Mouse (Mus musculus) neural tube, embryonic 13.5 days (tissue): Measurements from ENCODE around the gene Chml. TPM values are rescaled to one million over a fixed set of nuclear protein-coding genes. Genes with fewer than 3 reads are reported as not detected.

Experiments
- ATAC-seq: fragments of 200-750 bp; cut with Nextera tagmentation; 2 replicates; pipeline ENCODE4 v1.8.0; 2017; ENCODE audit warnings: low read depth, mild to moderate bottlenecking, moderate TSS enrichment, moderate library complexity
- H3K27ac ChIP-seq: fragments of 300-500 bp; sonication (generic); replicated peaks from 2 replicates; pipeline ENCODE4 v1.5.1; 2015; ENCODE audit warnings: moderate library complexity, mild to moderate bottlenecking, inconsistent platforms
- H3K27me3 ChIP-seq: fragments of 300-500 bp; sonication (generic); 2 replicates; pipeline ENCODE4 v1.6.1; 2015; ENCODE audit warnings: mild to moderate bottlenecking, inconsistent platforms
- H3K36me3 ChIP-seq: fragments of 300-500 bp; sonication (generic); 2 replicates; pipeline ENCODE4 v1.6.1; 2015; ENCODE audit warnings: mild to moderate bottlenecking, inconsistent platforms
- H3K4me1 ChIP-seq: fragments of 300-500 bp; sonication (generic); replicated peaks from 2 replicates; pipeline ENCODE4 v1.6.1; 2015; ENCODE audit warnings: inconsistent platforms
- H3K4me2 ChIP-seq: fragments of 300-500 bp; sonication (generic); 2 replicates; pipeline ENCODE4 v1.6.1; 2015; ENCODE audit warnings: inconsistent platforms, mild to moderate bottlenecking, moderate library complexity
- H3K4me3 ChIP-seq: fragments of 300-500 bp; sonication (generic); 2 replicates; pipeline ENCODE4 v1.5.1; 2015; ENCODE audit warnings: mild to moderate bottlenecking, inconsistent platforms
- H3K9ac ChIP-seq: fragments of 300-500 bp; sonication (generic); 2 replicates; pipeline ENCODE4 v1.6.1; 2015; ENCODE audit warnings: moderate library complexity, mild to moderate bottlenecking, inconsistent platforms
- H3K9me3 ChIP-seq: fragments of 300-500 bp; sonication (generic); 2 replicates; pipeline ENCODE4 v1.6.1; 2016; ENCODE audit warnings: inconsistent platforms
- WGBS: fragments of 180-500 bp; shearing (Covaris S2); methylation state at CpG from one replicate; pipeline ENCODE4 v1.1.7; 2015; 5-methylcytosine and 5-hydroxymethylcytosine counted together
- polyA plus RNA-seq: library from polyadenylated mRNA; unstranded; fragments of >200 nt; fragmentation: Nextera tagmentation; extraction: Ambion mirVana; gene quantifications from 2 replicates; pipeline ENCODE4 v1.2.1, GENCODE M21; 2015

Gene Chml
- polyA plus RNA-seq, 1 experiment from 2014 or later = 3.5 TPM

DNA sequence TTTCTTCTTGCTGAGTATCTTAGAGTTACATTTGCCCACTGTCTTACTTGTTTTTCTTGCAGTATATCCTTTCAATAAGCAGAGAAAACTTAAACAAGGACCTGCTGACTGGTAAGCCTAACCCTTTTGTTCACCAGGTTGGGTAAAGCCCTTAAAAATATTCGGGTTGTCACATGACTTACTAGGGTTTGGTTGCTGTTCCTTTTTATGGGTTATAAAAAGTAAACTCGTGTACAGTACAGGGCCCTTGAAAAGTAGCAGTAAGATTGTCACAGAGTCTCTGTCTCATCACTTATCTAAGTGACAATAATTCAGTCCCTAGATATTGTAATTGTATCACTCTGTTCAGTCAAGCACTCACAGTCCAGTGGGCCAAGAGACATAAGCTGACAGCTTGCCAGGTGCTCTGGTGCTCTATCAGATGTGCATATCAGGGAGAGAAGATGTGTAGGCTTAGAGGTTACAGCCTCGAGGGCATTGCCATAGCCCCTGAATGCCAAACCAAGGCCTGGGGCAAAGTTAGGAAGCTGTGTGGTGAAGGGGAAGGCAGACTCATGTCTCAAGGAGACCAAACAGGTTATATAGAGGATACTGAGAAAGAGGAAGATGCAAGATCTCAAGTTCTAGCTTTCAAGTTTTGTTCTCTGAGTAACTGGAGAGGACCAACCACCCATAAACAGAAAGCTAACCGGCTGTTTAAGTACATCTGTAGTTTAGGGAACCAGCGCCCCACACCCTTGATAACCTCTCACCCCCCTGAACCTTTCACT lies 49.0 kb downstream of the Chml start:
- no peaks in the 10 kb centered on the region for H3K36me3 ChIP-seq
- no peaks in the 10 kb centered on the region for H3K27me3 ChIP-seq
- H3K27ac ChIP-seq = no peak overlapping the region
- ATAC-seq = no peak
- H3K4me3 ChIP-seq = no peak overlapping the region
- no peaks in the 10 kb centered on the region for H3K4me1 ChIP-seq
- H3K9ac ChIP-seq = no peak overlapping the region
- H3K4me2 ChIP-seq = no peak overlapping the region
- 80% methylated on average over 5 of the region's 5 CpGs for WGBS
- no peaks in the 10 kb centered on the region for H3K9me3 ChIP-seq

DNA sequence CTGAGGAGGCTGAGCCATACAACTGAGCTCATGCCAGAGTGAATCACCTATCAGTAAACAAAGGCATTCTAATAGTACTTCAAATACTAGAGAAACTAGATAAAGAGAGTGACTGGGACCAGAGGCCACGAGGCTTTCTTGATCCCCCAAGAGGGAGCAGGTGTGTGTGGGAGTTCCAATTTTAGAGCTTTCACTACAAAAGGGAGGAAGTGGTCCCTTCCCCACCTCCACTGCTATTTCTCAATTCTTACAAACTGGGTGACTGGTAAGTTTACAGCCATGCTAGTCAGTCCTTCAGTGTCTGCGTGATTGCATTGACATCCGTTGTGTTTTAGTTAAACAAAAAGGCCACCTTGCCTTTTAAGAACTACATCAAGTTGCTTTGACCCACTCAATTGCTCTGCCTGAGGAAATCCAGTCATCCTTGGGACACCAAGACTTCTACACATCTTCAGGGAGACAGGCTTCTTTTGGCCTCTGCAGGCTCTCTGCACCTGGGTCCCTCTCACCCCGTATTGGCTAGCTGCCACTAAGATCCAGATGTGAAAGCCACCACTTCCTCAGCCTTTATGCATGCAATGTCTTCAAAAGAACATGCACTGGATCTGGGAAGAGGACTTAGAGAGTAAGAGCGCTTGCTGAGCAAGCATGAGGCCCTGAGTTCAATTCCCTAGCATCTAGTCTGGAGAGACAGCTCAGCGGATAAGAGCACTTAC lies 52.1 kb downstream of the Chml start:
- Histone ChIP-seq H3K27me3 (no peaks in the 10 kb centered on the region), H3K9me3 (no peaks in the 10 kb centered on the region), H3K4me2 (no peak overlapping the region), H3K4me3 (no peak overlapping the region), H3K4me1 (no peaks in the 10 kb centered on the region), H3K27ac (no peak overlapping the region), H3K36me3 (no peaks in the 10 kb centered on the region), H3K9ac (no peak overlapping the region)
- 80% methylated on average over 6 of the region's 6 CpGs for WGBS
- ATAC-seq = no peak

DNA sequence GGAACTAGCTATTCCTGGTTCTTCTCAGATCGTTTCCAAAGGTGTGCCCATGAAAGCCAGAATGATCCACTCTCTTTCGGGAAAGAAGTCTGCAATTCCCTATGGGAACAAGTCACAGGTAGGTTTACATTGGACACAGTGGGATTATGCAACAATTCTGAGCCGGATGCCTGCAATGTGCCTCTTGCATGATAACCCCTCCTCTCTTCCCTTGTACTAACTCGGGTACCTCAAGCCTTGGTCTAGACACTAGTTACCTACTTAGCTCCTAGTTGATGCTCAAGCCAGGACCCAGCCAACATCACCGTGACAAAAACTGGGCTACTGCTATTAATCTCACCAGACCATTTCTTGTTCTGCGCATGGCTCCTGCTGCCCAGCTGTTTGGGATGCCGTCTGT lies 53.6 kb downstream of the Chml start:
- H3K4me2 ChIP-seq = no peak overlapping the region
- H3K4me1 ChIP-seq = no peaks in the 10 kb centered on the region
- 87% methylated on average over 7 of the region's 7 CpGs for WGBS
- ATAC-seq = no peak
- H3K9ac ChIP-seq = no peak overlapping the region
- H3K27me3 ChIP-seq = no peaks in the 10 kb centered on the region
- H3K27ac ChIP-seq = no peak overlapping the region
- H3K9me3 ChIP-seq = no peaks in the 10 kb centered on the region
- no peak overlapping the region for H3K4me3 ChIP-seq
- H3K36me3 ChIP-seq = no peaks in the 10 kb centered on the region

DNA sequence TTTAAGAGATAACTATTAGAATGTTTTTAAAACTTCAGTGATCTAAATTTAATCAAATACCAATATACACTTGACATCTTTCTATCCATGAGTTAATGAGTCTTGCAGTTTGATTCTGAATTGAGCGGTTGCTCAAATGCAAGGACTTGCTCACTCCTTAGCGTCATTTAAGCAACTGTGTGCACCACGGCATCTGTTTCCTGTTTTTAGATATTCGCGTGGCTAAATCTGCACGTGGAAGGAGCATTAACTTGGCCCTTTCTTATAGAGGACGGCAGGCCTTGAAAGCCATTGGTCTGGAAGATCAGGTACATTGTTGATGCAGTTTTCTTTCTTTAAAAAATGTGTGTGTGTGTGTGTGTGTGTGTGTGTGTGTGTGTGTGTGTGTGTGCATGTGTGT lies 55.0 kb downstream of the Chml start:
- 79% methylated on average over 7 of the region's 7 CpGs for WGBS
- no peak overlapping the region for H3K27ac ChIP-seq
- H3K9me3 ChIP-seq = no peaks in the 10 kb centered on the region
- no peak overlapping the region for H3K9ac ChIP-seq
- H3K4me3 ChIP-seq = no peak overlapping the region
- no peaks in the 10 kb centered on the region for H3K36me3 ChIP-seq
- ATAC-seq = no peak
- H3K4me1 ChIP-seq = no peaks in the 10 kb centered on the region
- H3K4me2 ChIP-seq = no peak overlapping the region
- no peaks in the 10 kb centered on the region for H3K27me3 ChIP-seq

DNA sequence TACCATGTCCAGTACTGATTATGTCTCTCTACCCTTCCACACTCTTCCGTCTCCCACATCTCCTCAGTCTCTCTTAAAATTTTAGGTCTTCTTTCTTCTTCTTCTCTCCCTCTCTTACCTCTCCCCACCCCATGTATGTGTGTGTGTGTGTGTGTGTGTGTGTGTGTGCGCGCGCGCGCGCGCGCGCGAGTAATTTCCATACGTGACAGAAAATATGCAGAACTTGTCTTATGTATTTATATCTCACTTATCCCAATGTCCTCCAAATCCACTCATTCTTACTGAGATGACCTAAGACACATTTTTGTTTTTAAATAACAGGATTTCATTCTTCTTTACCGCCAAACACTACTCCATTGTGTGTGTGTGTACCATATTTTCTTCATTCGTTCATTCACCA lies 60.2 kb downstream of the Chml start:
- 96% methylated on average over 14 of the region's 14 CpGs for whole genome bisulfite sequencing
- Histone ChIP-seq H3K36me3 (no peaks in the 10 kb centered on the region), H3K27me3 (no peaks in the 10 kb centered on the region), H3K4me3 (no peak overlapping the region), H3K9ac (no peak overlapping the region), H3K9me3 (no peaks in the 10 kb centered on the region), H3K27ac (no peak overlapping the region), H3K4me2 (no peak overlapping the region), H3K4me1 (no peaks in the 10 kb centered on the region)
- no peak for ATAC-seq

Other genes with a start within 250 kb of the Chml start
- gene Rgs7, start 200.4 kb downstream of the Chml start, polyA plus RNA-seq = 30.3 and 31.5 TPM in 2 replicates
- gene Kmo, start 72.5 kb downstream of the Chml start, polyA plus RNA-seq = 0.11 and 0.59 TPM in 2 replicates
- 77.1 and 77.4 TPM in 2 replicates for gene Fh1, start 67.3 kb downstream of the Chml start, polyA plus RNA-seq
- gene Opn3, start 125 bp downstream of the Chml start, polyA plus RNA-seq = 5.6 and 6.3 TPM in 2 replicates
- not detected in 2 replicates for gene Wdr64, start 5.7 kb upstream of the Chml start, polyA plus RNA-seq
- gene Exo1, start 187.7 kb upstream of the Chml start, polyA plus RNA-seq = 7.9 and 12.9 TPM in 2 replicates
- not detected in 2 replicates for gene Gm38100, start 227.4 kb upstream of the Chml start, polyA plus RNA-seq